Mouse (Mus musculus) lung, embryonic 14.5 days (tissue): ENCODE results near the gene Tktl1. TPM values are rescaled to one million over a fixed set of nuclear protein-coding genes. Genes with fewer than 3 reads are reported as not detected.

Experiments
- ATAC-seq: fragments of 200-750 bp; cut with Nextera tagmentation; 2 replicates; pipeline ENCODE4 v1.8.0; 2017; ENCODE audit warnings: mild to moderate bottlenecking, moderate TSS enrichment, moderate library complexity; ENCODE audit not compliant: insufficient read depth
- DNase-seq: peaks from one replicate; pipeline ENCODE4 v3.0.0-alpha.2; 2015
- H3K27ac ChIP-seq: fragments of 300-500 bp; sonication (generic); 2 replicates; pipeline ENCODE4 v1.5.1; 2014; ENCODE audit warnings: low read depth, mild to moderate bottlenecking, moderate library complexity
- H3K27me3 ChIP-seq: fragments of 300-500 bp; sonication (generic); 2 replicates; pipeline ENCODE4 v1.6.1; 2014; ENCODE audit warnings: low read length, control low read depth; ENCODE audit not compliant: insufficient read depth
- H3K36me3 ChIP-seq: fragments of 300-500 bp; sonication (generic); 2 replicates; pipeline ENCODE4 v1.6.1; 2014; ENCODE audit warnings: control low read depth; ENCODE audit not compliant: insufficient read depth
- H3K4me1 ChIP-seq: fragments of 300-500 bp; sonication (generic); 2 replicates; pipeline ENCODE4 v1.6.1; 2014; ENCODE audit warnings: antibody characterized with exemption, control low read depth; ENCODE audit not compliant: insufficient read depth
- H3K4me2 ChIP-seq: fragments of 300-500 bp; sonication (generic); 2 replicates; pipeline ENCODE4 v1.6.1; 2014; ENCODE audit warnings: mild to moderate bottlenecking
- H3K4me3 ChIP-seq: fragments of 300-500 bp; sonication (generic); 2 replicates; pipeline ENCODE4 v1.5.1; 2014; ENCODE audit warnings: low read depth, low read length
- H3K9ac ChIP-seq: fragments of 300-500 bp; sonication (generic); 2 replicates; pipeline ENCODE4 v1.6.1; 2014
- H3K9me3 ChIP-seq: fragments of 300-500 bp; sonication (generic); 2 replicates; pipeline ENCODE4 v1.6.1; 2016; ENCODE audit warnings: low read depth, low read length, control low read depth
- CTCF ChIP-seq: IDR thresholded peaks from 2 replicates; pipeline ENCODE4 v1.5.1; 2016; ENCODE audit warnings: antibody characterized with exemption, low read depth
- WGBS: fragments of 180-500 bp; shearing (Covaris S2); extraction: QIAGEN DNeasy Blood & Tissue Kit; methylation state at CpG from one replicate; pipeline ENCODE4 v1.1.7; 2014; 5-methylcytosine and 5-hydroxymethylcytosine counted together
- polyA plus RNA-seq: library from polyadenylated mRNA; unstranded; fragments of >200 nt; fragmentation: Nextera tagmentation; extraction: Ambion mirVana; gene quantifications from 2 replicates; pipeline ENCODE4 v1.2.1, GENCODE M21; 2014

Tktl1 gene
- polyA plus RNA-seq, 1 experiment from 2014 or later = not detected

- WGBS = 13% methylated on average over 33 of the region's 38 CpGs
- H3K4me3 ChIP-seq = peak overlapping the region; percentile 49
- ATAC-seq (peak; percentile 82), DNase-seq (peak; percentile 96)
- peak overlapping the region; percentile 96 for H3K27ac ChIP-seq
- peaks cover 28% of the 10 kb centered on the region for H3K36me3 ChIP-seq
- no peak for TF ChIP-seq CTCF
- H3K9ac ChIP-seq = peak overlapping the region; percentile 82
- H3K9me3 ChIP-seq = no peaks in the 10 kb centered on the region
- H3K27me3 ChIP-seq = no peaks in the 10 kb centered on the region
- no peaks in the 10 kb centered on the region for H3K4me1 ChIP-seq
- H3K4me2 ChIP-seq = peak overlapping the region; percentile 68
Measured at GRCm38 (mm10) chrX:74246213-74246681, 69.2 kb downstream of the Tktl1 start.

GRCm38 (mm10) chrX:74246693-74247092 lies 69.6 kb downstream of the Tktl1 start:
- DNase-seq (no peak), ATAC-seq (peak; percentile 35)
- Histone ChIP-seq H3K9ac (peak overlapping the region; percentile 40), H3K27ac (peak overlapping the region; percentile 90), H3K4me3 (peak overlapping the region; percentile 49), H3K36me3 (peaks cover 24% of the 10 kb centered on the region), H3K4me1 (no peaks in the 10 kb centered on the region), H3K9me3 (no peaks in the 10 kb centered on the region), H3K4me2 (peak overlapping the region; percentile 68), H3K27me3 (no peaks in the 10 kb centered on the region)
- WGBS = 16% methylated on average over 14 of the region's 15 CpGs
- no peak for TF ChIP-seq CTCF

- DNase-seq (peak; percentile 89), ATAC-seq (peak; percentile 28)
- H3K27me3 ChIP-seq = no peaks in the 10 kb centered on the region
- H3K4me2 ChIP-seq = peak overlapping the region; percentile 68
- peak overlapping the region; percentile 60; the same call in 1 of the 2 replicates for H3K9ac ChIP-seq
- 7% methylated on average over 3 of the region's 3 CpGs for WGBS
- no peaks in the 10 kb centered on the region for H3K9me3 ChIP-seq
- peak overlapping the region; percentile 83 for H3K27ac ChIP-seq
- TF ChIP-seq CTCF = peak; percentile 65
- H3K4me1 ChIP-seq = no peaks in the 10 kb centered on the region
- H3K4me3 ChIP-seq = peak overlapping the region; percentile 42
- H3K36me3 ChIP-seq = peaks cover 4% of the 10 kb centered on the region; the same call in 1 of the 2 replicates
Measured at GRCm38 (mm10) chrX:74248651-74249050, 71.6 kb downstream of the Tktl1 start.

- Histone ChIP-seq H3K27ac (peak within 1 kb of the TSS; percentile 83), H3K36me3 (no peaks in the 10 kb centered on the region), H3K4me2 (peak within 1 kb of the TSS; percentile 61), H3K9me3 (no peaks in the 10 kb centered on the region), H3K4me1 (no peaks in the 10 kb centered on the region), H3K9ac (peak within 1 kb of the TSS; percentile 60), H3K4me3 (peak within 1 kb of the TSS; percentile 42), H3K27me3 (no peaks in the 10 kb centered on the region)
- TF ChIP-seq CTCF = no peak; the same call in none of the 2 replicates
- ATAC-seq = no peak
- 9% methylated on average over 32 of the region's 38 CpGs for WGBS
- peak; percentile 76 for DNase-seq
Measured at GRCm38 (mm10) chrX:74249615-74250014, 72.6 kb downstream of the Tktl1 start, which contains the start of gene Flna. Flna (minus strand) TSS chrX:74249820.

GRCm38 (mm10) chrX:74254153-74254887 lies 77.3 kb downstream of the Tktl1 start, which contains the start of gene Emd:
Emd (plus strand) TSS chrX:74254687.
- H3K27ac ChIP-seq = peak within 1 kb of the TSS; percentile 92
- peak; percentile 99 for ATAC-seq
- no peak for TF ChIP-seq CTCF
- peak within 1 kb of the TSS; percentile 74 for H3K4me2 ChIP-seq
- no peaks in the 10 kb centered on the region for H3K9me3 ChIP-seq
- no peaks in the 10 kb centered on the region for H3K4me1 ChIP-seq
- DNase-seq = peak; percentile 95
- H3K4me3 ChIP-seq = peak within 1 kb of the TSS; percentile 62
- H3K9ac ChIP-seq = peak within 1 kb of the TSS; percentile 76
- no peaks in the 10 kb centered on the region for H3K27me3 ChIP-seq
- 15% methylated on average over 39 of the region's 39 CpGs for WGBS
- H3K36me3 ChIP-seq = peaks cover 23% of the 10 kb centered on the region

- H3K27me3 ChIP-seq = no peaks in the 10 kb centered on the region
- no peak for TF ChIP-seq CTCF
- peak overlapping the region; percentile 92 for H3K27ac ChIP-seq
- H3K4me3 ChIP-seq = peak overlapping the region; percentile 62
- H3K9me3 ChIP-seq = no peaks in the 10 kb centered on the region
- WGBS = 19% methylated on average over 31 of the region's 31 CpGs
- peak; percentile 16; the same call in 1 of the 2 replicates for ATAC-seq
- peaks cover 28% of the 10 kb centered on the region for H3K36me3 ChIP-seq
- peak overlapping the region; percentile 76 for H3K9ac ChIP-seq
- DNase-seq = no peak
- H3K4me2 ChIP-seq = peak overlapping the region; percentile 74
- H3K4me1 ChIP-seq = no peaks in the 10 kb centered on the region
Measured at GRCm38 (mm10) chrX:74254888-74255565, 78.0 kb downstream of the Tktl1 start.

GRCm38 (mm10) chrX:74257746-74258145 lies 80.7 kb downstream of the Tktl1 start:
- H3K4me1 ChIP-seq = no peaks in the 10 kb centered on the region
- WGBS = 99% methylated on average over 3 of the region's 3 CpGs

More at GRCm38 (mm10) chrX:74257746-74258145, 80.7 kb downstream of the Tktl1 start:
- no peaks in the 10 kb centered on the region for H3K9me3 ChIP-seq
- H3K4me2 ChIP-seq = no peak overlapping the region
- H3K4me3 ChIP-seq = no peak overlapping the region
- H3K9ac ChIP-seq = no peak overlapping the region
- no peak for TF ChIP-seq CTCF
- DNase-seq (no peak), ATAC-seq (no peak)
- peaks cover 28% of the 10 kb centered on the region for H3K36me3 ChIP-seq
- no peak overlapping the region for H3K27ac ChIP-seq
- H3K27me3 ChIP-seq = no peaks in the 10 kb centered on the region

Other genes with a start within 250 kb of the Tktl1 start
- gene Renbp, start 246.4 kb upstream of the Tktl1 start, polyA plus RNA-seq = 28.9 and 33.6 TPM in 2 replicates
- gene Hcfc1, start 210.9 kb upstream of the Tktl1 start, polyA plus RNA-seq = 73.6 and 81.3 TPM in 2 replicates
- 68.3 and 70.0 TPM in 2 replicates for gene Irak1, start 153.3 kb upstream of the Tktl1 start, polyA plus RNA-seq
- not detected in 2 replicates for gene Opn1mw, start 49.8 kb upstream of the Tktl1 start, polyA plus RNA-seq
- 11.6 and 11.9 TPM in 2 replicates for gene Mecp2, start 41.9 kb upstream of the Tktl1 start, polyA plus RNA-seq
- not detected in 2 replicates for gene Tex28, start 9.4 kb upstream of the Tktl1 start, polyA plus RNA-seq
- gene Flna, start 72.6 kb downstream of the Tktl1 start, polyA plus RNA-seq = 474 and 504 TPM in 2 replicates
- 29.1 and 29.3 TPM in 2 replicates for gene Emd, start 77.4 kb downstream of the Tktl1 start, polyA plus RNA-seq
- 989 and 995 TPM in 2 replicates for gene Rpl10, start 93.6 kb downstream of the Tktl1 start, polyA plus RNA-seq
- 54.1 and 54.3 TPM in 2 replicates for gene Taz, start 104.7 kb downstream of the Tktl1 start, polyA plus RNA-seq
- 10.3 and 11.0 TPM in 2 replicates for gene Dnase1l1, start 105.1 kb downstream of the Tktl1 start, polyA plus RNA-seq
- 109 and 117 TPM in 2 replicates for gene Atp6ap1, start 119.8 kb downstream of the Tktl1 start, polyA plus RNA-seq
- gene Gdi1, start 127.7 kb downstream of the Tktl1 start, polyA plus RNA-seq = 142 and 156 TPM in 2 replicates
- 50.9 and 53.2 TPM in 2 replicates for gene Fam50a, start 135.8 kb downstream of the Tktl1 start, polyA plus RNA-seq
- 8.7 and 11.9 TPM in 2 replicates for gene Plxna3, start 151.8 kb downstream of the Tktl1 start, polyA plus RNA-seq
- gene Lage3, start 176.4 kb downstream of the Tktl1 start, polyA plus RNA-seq = 113 and 114 TPM in 2 replicates
- 88.8 and 90.6 TPM in 2 replicates for gene Ubl4a, start 196.0 kb downstream of the Tktl1 start, polyA plus RNA-seq
- gene Slc10a3, start 196.1 kb downstream of the Tktl1 start, polyA plus RNA-seq = 22.9 and 23.2 TPM in 2 replicates
- 34.2 and 37.1 TPM in 2 replicates for gene Fam3a, start 216.0 kb downstream of the Tktl1 start, polyA plus RNA-seq
- gene Ikbkg, start 216.0 kb downstream of the Tktl1 start, polyA plus RNA-seq = 19.6 and 20.0 TPM in 2 replicates